Mouse (Mus musculus) embryo, embryonic 10 days (tissue): ENCODE measurements around the gene Ostf1.

Experiments
- DNase-seq: peaks from one replicate; pipeline ENCODE4 v3.0.0-alpha.2; 2015; ENCODE audit warnings: low spot score

Ostf1 gene

DNA sequence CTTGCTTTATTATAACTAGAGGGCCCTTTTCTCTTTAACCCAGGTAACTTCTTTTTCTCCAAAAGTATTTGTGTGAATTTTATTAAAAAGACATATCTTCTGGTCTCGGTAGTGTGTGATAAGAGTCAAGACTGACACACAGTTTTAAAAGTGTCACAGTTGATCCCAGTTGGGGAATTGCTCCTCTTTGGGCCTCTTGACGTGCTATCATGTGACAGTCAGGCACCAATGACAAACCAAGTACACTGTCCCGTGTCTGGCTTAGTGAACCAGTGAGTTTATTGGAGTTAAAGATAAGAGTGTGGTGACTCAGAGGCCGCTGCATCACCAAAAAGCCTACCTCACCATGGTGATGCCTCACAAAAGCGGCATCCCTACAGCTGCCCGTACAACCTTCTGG is 12.5 kb upstream of the Ostf1 start:
- DNase-seq, result no peak

DNA sequence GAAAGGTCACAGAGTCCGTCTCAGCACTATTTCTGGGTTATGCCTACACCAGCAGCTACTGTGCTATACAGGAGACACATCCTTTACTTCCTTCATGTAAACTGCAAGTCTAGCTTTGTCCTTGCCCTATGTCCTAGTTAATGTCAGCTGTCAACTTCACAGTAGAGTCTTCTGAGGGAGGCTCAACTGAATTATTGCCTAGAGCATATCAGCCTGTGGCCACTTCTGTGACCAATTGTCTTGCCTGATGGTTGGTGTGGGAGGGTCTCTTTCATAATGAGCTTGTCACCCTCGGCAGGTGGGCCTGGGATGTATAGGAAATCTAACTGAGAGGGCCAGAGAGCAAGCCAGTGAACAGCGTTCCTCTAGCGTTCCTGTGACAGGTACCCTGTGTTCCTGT is 11.8 kb upstream of the Ostf1 start:
- no peak for DNase-seq

DNA sequence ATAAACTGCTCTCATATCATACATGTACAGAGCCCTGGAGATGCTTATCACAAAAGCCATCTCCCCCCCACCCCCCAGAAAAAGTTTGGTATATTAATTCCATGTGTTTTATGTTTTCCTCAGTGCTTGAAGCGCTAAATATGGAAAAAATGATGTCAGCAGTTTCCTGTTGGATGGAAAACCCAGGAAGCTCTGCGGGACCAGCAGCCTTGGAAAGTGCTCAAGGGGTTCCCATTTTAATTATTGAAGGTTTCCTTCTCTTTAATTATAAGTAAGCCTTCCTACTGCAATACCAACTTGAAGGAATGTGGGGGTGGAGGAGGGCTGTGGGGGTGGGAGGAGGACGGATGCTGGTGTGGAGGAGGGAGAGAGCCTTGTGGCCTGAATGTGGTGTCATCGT is 9.4 kb upstream of the Ostf1 start:
- DNase-seq, result no peak

DNA sequence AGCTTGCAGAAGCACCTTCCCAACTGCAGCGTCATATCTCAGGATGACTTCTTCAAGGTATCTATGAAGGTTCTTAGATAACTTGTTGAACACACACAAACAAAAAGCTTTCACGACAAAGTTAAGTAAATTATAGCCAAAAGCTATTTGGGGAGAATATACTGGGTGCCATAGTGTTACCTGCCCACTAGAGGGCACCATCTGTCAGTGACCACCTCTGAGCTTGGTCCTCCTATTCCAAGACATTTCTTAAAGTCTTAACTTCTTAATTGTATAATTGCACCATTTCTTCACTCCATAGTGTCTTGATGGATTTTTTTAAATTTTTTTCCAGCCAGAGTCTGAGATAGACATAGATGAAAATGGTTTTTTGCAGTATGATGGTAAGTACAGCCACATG is 7.9 kb upstream of the Ostf1 start:
- DNase-seq, result no peak

DNA sequence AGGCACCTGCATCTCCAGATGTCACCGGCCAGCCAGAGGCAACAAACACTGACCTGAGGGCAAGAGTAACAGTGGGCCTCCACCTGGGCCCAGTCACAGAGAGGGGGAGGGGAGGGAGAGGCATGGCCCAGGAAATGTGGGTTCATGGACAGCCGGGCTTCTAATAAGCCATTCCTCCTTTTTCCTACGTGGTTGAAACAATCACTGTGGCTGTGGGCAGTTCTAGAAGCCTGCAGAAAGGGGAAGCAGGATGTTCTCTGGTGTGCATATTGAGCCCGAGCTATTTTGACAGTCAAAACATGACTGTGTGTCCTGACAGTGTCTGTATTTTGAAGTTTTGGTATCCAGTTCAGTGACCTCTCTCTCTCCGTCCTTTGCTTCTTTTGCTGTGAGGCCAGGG is 7.3 kb upstream of the Ostf1 start:
- no peak for DNase-seq

DNA sequence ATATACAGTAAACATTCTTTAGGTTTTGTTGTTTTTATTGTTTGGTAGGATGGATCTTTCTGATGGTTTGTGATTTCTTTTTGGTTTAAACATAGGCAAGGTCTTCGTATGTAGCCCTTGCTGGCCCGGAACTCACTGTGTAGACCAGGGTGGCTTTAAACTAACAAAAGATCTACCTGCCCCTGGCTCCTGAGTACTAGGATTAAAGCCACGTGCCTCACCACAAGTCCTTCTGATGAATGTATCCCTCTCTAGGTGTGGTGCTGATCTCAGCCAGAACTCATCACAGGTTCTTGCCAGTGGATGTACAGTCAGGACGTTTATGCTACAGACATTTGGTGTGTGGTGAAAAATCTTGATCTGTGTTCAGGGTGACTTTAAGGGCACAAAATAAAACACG is 6.3 kb upstream of the Ostf1 start:
- no peak for DNase-seq

DNA sequence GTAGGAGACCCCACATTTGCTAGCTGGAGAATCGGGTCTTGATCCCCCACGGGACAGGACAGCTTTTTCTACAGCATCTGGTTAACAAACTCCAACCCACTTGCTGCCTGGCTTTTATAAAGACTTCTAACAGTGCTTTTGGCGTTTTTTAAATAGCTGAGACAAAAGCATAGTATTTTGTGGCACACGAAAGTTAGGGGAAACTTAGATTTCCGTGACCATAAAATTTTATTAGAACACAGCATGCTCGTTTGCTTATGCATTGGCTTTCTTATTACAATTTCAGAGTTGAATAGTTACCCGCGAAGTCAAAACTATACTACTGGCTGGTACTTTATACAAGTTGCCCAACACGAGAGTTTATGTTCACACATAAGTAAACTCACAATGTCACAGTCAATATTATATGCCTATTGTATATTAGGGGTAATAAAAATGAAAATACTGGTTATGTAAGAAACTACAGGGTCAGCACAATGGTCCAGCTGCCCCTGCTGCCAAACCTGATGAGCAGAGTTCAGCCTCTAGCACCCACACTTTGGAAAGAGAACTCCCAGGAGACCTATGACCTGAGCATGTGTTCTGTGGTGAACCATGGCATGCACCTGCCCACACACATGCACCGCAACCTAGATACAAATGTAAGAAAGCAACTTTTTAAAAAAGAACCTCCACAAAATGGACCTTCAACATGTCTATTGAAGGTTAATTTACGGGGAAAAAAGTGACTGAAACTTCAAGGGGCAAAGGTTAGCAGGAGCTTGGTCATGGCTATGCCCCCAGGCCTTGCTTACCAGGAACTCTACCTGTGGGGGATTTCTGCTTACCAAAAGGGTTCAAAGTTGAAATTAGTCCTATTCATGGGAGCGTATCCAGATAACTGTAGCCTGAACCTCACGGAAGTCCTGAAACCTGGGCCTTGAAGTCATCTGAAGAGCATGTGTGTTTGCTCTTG is 885 bp upstream of the Ostf1 start:
- no peak for DNase-seq

DNA sequence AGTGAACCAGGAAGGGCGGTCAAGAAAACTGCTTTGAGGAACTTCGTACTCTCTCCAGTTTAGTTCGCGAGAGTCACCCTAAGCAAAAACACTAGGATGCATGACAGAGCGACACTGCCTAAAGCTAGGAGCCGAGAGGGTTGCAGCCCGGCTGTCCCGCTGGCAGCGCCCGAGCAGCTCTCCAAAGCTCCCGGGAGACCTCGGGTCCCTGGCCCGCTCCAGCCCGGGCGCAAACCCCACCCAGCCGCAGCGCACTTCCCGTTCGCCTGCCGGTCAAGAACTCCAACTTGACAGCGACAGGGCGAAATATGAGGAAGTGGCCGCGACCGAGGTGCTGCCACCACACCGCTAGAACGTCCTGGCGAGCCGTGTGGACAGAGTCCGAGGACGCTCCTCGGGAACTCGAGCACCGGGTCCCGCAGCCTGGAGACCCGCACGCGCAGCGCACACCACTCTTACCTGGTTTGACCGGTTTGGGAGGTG is 421 bp downstream of the Ostf1 start:
- DNase-seq, result peak; percentile 58

DNA sequence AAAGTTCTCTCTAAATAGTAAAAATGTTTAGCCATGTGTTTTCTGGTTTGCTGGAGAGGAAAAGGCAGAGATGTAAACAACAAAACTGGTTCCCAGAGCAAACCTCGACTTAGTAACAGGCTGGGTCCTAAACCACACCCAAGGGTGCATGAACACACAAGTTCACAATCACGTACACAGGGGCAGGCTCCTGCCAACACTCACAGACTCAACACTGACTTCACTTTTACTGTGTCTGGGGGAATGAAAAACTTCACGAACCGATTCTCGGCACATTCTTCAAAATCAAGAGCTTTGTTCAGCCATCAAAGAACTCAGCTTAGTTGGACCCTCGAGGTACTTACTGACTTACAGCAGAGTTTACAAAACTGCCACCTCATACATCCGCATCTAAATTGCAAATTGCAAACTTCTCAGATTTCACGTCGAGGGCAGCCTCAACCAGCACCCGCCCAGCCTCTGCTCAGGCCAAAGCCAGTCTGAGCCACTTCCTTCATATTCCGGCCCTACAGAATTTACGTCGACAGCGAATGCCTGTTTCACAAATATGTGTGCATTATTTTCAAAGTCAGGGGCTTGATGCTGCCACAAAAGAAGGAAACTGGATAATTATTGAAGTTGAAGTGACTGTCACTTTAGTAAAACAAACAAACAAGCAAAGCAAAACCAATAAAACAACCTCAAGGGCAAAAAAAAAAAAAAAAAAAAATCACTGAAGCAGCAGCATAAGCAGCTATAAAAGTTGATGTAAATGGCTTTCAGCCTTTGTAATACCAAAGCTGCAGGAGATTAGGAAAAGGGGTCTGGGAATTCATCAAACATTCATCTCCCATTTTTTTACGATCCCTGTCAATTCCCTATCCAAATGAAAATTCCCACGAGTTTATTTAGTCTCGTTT is 1.2 kb downstream of the Ostf1 start:
- DNase-seq, result peak; percentile 68

DNA sequence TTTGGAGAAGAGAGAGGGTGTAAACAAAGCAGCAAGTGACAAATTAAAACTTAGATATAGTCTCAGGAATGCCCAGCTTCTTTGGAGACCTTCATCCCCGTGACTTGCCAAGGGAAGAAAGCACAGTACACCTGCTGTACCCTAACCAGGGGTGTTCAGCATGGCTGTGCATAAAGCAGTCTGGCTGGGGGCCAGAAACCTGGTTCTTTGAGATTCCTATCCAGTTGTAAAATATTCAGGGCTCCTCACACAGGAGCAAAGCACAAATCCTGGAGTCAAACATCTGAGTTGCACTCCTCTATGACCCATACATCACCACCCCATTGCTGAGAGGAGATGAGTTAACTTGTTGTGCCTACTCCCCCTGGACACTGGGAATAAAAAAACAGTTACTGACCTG is 2.0 kb downstream of the Ostf1 start:
- no peak for DNase-seq

DNA sequence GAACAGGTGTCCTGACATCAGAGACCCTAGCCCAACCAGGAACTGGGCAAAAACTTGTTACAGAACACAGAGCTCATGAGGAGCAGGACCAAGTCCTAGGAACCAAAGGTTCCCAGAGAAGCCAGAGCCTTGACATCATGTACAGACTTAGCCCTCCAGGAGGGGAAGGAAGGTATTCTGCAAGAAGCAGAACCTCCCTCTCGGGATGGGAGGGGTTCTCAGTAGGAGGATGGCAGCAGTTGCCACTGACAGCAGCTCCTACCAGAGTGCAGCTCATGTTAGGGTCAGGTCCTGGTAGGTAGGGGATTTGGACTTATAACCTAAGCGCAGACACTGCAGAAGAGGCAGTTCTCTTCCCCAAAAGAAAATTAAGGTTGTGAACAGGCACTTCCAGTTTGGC is 7.7 kb downstream of the Ostf1 start:
- no peak for DNase-seq

DNA sequence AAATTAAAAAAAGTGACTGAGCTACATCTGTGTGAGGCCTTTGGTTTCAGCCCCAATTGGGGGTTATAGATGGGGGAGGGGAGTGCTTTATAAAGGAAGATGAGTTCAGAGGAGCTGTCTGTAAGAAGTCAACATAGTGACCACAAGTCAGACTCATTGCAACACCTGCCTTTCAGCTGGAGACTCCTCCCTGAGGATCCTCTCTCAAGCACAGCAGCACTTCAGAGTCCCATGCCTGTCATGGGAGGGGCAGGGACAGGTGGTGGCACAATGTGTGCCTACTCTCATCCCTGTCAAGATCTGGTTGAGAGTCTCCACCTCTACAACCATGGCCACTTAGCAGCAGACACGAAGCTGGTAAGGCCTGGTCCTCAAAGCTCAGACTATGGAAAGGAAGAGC is 11.9 kb downstream of the Ostf1 start:
- DNase-seq, result no peak

DNA sequence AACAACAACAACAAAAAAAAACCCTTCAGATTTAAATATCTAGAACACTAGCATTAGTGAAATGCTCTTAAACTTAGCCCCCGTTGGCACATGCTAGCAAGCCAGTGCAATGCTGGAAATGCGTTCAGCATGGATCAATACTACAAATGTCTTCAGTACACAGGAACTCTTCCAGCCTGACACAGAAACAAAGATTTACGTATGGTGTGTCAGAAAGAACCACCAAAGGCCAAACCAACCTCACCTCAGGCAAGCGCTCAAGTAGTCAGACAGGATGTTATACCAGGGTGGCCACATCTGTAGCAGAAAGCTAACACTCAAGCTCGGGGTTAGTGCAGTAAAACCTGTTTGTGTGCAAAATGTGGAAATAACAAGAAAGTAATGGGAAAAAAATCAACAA is 12.6 kb downstream of the Ostf1 start:
- no peak for DNase-seq

DNA sequence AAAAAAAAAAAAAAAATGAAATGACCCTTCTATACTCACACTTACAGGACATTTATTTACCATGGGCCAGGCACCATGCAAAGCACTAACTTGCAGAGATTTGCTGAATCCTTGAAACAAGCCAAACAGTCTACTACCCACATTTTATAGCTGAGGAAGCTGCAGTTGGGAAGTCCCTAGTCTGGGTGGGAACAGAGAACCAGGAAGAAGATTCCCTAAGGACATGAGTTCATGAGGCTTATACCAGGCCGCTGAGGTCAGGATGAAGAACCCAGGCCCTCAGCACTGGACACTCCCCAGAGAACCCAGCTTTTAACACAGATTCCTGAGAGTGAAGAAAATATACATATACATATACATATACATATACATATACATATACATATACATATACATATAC is 14.1 kb downstream of the Ostf1 start:
- no peak for DNase-seq

DNA sequence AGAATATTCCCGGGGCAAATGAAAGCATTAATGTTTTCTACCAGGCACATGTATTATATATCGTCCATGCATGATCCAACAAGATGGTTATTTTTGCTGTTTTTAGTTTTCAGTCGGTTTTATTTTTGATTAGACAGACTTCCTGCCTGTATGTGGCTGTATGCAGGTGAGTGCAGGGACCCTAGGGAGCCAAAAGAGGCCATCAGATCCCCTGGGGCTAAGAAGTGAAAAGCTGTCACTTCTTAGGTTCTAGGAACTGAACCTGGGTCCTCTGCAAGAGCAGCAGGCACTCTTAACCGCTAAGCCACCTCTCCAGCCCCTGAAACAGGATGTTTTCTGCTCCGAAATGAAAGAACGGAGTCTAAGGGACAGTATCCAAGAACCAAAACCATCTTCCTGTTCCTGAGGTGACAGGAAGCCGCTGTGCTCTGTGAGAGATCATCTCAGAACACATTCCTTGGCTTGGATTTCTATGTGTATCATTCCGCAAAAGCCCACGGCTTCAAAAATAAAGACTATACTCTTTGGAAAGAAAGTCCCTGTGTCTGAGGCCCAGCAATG is 15.9 kb downstream of the Ostf1 start:
- no peak for DNase-seq

DNA sequence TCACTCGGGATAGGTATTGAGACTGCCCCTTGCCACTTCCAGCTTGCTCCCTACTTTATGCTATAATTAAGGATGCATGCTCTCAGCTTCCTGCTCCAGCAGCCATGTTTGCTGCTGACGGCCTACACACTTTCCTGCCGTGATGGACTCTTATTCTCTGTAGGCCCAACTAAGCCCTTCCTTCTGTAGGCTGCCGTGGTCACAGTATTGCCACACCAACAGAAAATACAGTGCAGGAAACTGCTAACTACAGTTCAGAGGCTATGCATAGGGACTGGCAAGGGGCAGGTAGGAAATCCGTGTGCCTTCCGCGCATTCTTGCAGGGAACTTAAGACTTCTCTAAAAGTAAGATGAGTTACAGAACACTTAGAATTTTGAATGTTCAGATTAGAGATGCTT is 17.3 kb downstream of the Ostf1 start:
- DNase-seq, result no peak

DNA sequence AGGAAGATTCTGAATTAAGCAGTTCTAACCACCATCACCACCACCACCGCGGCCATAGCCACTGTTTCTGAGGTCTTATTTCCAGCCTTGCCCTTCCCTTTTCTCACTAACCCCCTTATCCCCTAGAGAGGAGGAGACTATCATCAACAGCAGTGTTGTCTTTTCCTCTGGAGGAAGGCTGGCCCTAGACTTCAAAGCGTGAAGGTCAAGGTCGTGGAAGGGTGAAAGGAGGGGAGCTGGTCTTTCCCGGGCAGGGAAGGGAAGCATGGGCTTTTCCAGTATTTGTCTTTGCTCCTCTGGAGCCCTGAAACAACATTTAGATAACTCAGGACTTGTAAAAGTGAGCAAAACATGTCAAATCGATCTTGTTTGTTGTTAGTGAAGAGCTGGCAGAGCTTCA is 22.6 kb downstream of the Ostf1 start:
- peak; percentile 64 for DNase-seq

DNA sequence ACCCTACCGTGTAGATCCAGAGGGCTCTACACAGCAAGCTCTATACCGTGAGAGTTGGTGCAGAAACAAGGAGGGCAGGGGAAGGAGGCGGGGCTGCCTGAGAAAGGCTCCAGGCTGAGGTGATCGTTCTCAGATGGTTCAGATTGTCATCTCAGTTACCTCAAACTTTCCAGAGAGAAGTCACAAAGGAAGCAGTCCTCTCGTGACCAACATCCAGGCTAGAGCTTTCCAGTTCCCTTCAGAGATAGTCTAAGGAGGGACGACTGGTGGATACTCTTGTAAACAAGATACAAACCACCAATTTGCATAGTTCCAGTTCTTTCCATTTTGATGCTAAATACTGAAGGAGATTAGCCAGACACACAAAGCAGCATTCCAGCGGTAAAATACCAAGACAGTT is 23.7 kb downstream of the Ostf1 start:
- no peak for DNase-seq

DNA sequence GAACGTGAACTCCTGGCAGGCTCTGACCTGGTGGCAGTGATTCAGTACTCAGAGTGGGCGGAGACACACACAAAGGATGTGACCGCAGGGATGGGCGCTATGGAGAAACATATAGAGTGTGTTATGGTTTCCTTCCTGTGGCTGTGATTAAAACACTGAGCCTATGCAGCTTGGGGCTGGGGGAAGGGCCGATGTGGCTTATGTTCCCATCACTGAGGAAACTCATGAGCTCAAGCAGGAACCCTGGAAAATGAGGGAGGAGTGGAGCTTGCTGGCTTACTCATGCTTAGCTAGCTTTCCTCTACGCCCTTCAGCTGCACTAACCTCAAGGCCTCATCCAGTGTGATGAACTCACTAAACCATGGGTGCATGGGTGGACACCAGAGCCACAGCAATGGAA is 28.6 kb downstream of the Ostf1 start:
- no peak for DNase-seq

DNA sequence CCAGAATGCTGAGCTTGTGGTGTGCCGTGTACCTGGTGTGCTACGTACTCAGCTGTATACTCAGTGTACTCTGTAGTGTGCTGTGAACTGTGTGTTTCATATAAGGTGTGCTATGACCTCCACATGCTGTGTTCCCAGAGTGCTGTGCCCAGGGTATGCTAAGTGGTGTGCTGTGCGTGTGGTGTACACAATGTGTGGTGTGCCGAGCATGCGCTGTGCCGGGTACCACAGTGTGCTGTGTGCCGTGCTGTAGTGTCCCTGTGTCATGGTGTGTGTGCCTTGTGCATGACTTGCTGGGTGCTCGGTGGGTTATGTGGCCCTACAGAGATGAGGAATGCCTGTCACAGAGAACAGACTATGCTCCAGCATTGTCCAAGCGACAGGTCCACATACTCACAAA is 31.0 kb downstream of the Ostf1 start:
- no peak for DNase-seq

DNA sequence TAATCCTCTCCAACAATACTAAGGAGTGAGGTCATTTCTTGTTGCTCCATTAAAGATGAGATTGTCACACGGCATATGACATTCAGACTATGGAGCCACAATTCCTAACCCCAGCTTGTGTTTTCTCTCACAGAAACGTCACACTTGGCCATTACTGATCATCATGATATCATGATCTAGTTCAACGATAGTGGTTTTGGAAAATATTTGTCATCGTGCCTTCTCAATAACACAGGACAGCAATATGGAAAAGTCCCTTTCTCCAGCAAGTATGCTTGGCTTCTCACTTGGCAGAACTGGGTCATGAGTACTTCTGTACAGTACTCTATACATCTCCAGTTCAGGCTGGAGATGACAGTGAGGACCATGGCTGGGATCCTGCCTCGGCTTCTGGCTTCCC is 32.0 kb downstream of the Ostf1 start:
- DNase-seq, result no peak

DNA sequence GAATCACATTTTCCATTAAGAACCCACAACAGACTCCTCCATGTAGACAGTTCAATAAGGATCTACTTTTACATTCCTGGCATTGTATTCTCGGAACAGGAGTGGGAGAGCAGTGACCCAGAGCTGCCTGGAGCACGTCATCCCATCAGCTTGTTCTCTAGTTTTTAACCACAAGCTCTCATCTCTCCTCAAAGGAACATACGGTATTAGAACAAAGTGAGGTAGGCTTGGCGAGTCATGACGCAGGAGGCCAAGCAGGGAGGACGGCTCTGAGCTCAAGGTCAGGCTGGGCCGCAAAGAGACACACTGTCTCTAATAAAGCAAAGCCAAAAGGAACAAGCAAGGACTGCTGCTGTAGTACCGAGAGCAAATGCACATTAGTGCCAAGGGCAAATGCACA is 32.6 kb downstream of the Ostf1 start:
- DNase-seq, result no peak
